19 mouse cellular contexts compared by ENCODE assay signal in genomic region chr7:139264337-139264736, GRCm38 (mm10). TPM values are rescaled to one million over a fixed set of nuclear protein-coding genes. Genes with fewer than 3 reads are reported as not detected.
DNase-seq lines count a peak whose midpoint lies in the region; ATAC-seq and TF ChIP-seq lines count a peak whose summit lies in the region.
"Had no signal": no experiment of that assay in that cellular context is flagged by ENCODE, and none has a peak within 500 bp of the region (broad histone marks: within the 10 kb centered on the region; RNA-seq: fewer than 3 reads in every experiment).

No protein-coding gene starts in this region.

- TF ChIP-seq CTCF in stomach, postnatal 0 days (IDR thresholded peaks at IDR 0.05; ENCODE audit: low read depth), result no peak

- intact Hi-C loops in heart, postnatal 25 days (cut with DNase I), result no loop called here

- TF ChIP-seq EP300 in stomach, postnatal 0 days (optimal IDR thresholded peaks at IDR 0.05), result no peak

- H3K4me3 ChIP-seq in heart, embryonic 14.5 days (ENCODE audit: control insufficient read depth in 1 of 2, insufficient read depth in 1 of 2, low read depth in 1 of 2, low read length in 2 of 2), result no peak overlapping the region
- no peak overlapping the region for H3K4me3 ChIP-seq in stomach, embryonic 15.5 days (replicated peaks)
- H3K4me3 ChIP-seq in stomach, postnatal 0 days (ENCODE audit: low read depth, low read length), result no peak overlapping the region
- no peak overlapping the region for H3K4me3 ChIP-seq in heart, embryonic 16.5 days (ENCODE audit: low read length)
- H3K4me3 ChIP-seq: erythroblast, embryonic 14.5 days; hindbrain, embryonic 10.5 days; limb, embryonic 13.5 days; liver, embryonic 15.5 days had no signal

- H3K4me1 ChIP-seq in heart, embryonic 14.5 days (ENCODE audit: control insufficient read depth in 2 of 2, insufficient read depth in 2 of 2, low read length in 2 of 2), result peaks cover 30 to 48% of the 10 kb centered on the region in 2 experiments
- H3K4me1 ChIP-seq in stomach, embryonic 15.5 days, result peaks cover 19% of the 10 kb centered on the region
- H3K4me1 ChIP-seq in stomach, postnatal 0 days (replicated peaks; ENCODE audit: control insufficient read depth, insufficient read depth), result peaks cover 5% of the 10 kb centered on the region
- peaks cover 40% of the 10 kb centered on the region for H3K4me1 ChIP-seq in heart, embryonic 16.5 days (ENCODE audit: control insufficient read depth, insufficient read depth, low read length)
- H3K4me1 ChIP-seq: liver, embryonic 15.5 days had no signal

- H3K4me2 ChIP-seq in heart, embryonic 14.5 days (ENCODE audit: low read length), result no peak overlapping the region
- no peak overlapping the region for H3K4me2 ChIP-seq in stomach, embryonic 15.5 days
- no peak overlapping the region for H3K4me2 ChIP-seq in stomach, postnatal 0 days (replicated peaks; ENCODE audit: low read depth)
- no peak overlapping the region for H3K4me2 ChIP-seq in heart, embryonic 16.5 days (ENCODE audit: low read depth, low read length)
- H3K4me2 ChIP-seq: limb, embryonic 13.5 days; liver, embryonic 15.5 days had no signal

- peak overlapping the region; percentile 36 to 53; a peak in 3 of 4 replicates for H3K27ac ChIP-seq in heart, embryonic 14.5 days (replicated peaks in 1 of 2; ENCODE audit: control insufficient read depth in 1 of 2, insufficient read depth in 1 of 2, low read depth in 2 of 2, low read length in 2 of 2)
- H3K27ac ChIP-seq in stomach, embryonic 15.5 days, result peak overlapping the region; percentile 16; the same call in 1 of the 2 replicates
- no peak overlapping the region for H3K27ac ChIP-seq in stomach, postnatal 0 days (replicated peaks)
- peak overlapping the region; percentile 43; the same call in 1 of the 2 replicates for H3K27ac ChIP-seq in heart, embryonic 16.5 days (ENCODE audit: low read length)
- H3K27ac ChIP-seq: hindbrain, embryonic 10.5 days; kidney, postnatal 0 days; limb, embryonic 13.5 days; liver, embryonic 15.5 days had no signal

- WGBS in heart, embryonic 14.5 days, result 9% methylated on average over 4 of the region's 4 CpGs
- 45% methylated on average over 4 of the region's 4 CpGs for WGBS in stomach, embryonic 15.5 days
- WGBS in stomach, postnatal 0 days, result 52% methylated on average over 4 of the region's 4 CpGs
- WGBS in heart, embryonic 16.5 days, result 31% methylated on average over 4 of the region's 4 CpGs

- DNase-seq in heart, postnatal 25 days (ENCODE audit: low spot score), result no peak
- no peak for DNase-seq in stomach, postnatal 0 days (ENCODE audit: low spot score)
- DNase-seq in testis, postnatal 10 days (ENCODE audit: low spot score), result no peak
- no peak for DNase-seq in frontal cortex, postnatal 25 days (ENCODE audit: low spot score in 2 of 2)
- DNase-seq: adrenal gland, postnatal 25 days; cerebellum, adult 9-11 months; forebrain, postnatal 0 days; retina, postnatal 1 day; thymus, postnatal 36 days had no signal

- H3K27me3 ChIP-seq in heart, embryonic 14.5 days (ENCODE audit: control insufficient read depth, insufficient read depth, low read length), result no peaks in the 10 kb centered on the region
- H3K27me3 ChIP-seq in stomach, embryonic 15.5 days (replicated peaks), result no peaks in the 10 kb centered on the region
- no peaks in the 10 kb centered on the region for H3K27me3 ChIP-seq in stomach, postnatal 0 days (ENCODE audit: control insufficient read depth, insufficient read depth, low read length)
- H3K27me3 ChIP-seq in heart, embryonic 16.5 days (ENCODE audit: control insufficient read depth, insufficient read depth, low read length), result no peaks in the 10 kb centered on the region
- H3K27me3 ChIP-seq: limb, embryonic 13.5 days; liver, embryonic 15.5 days had no signal

- H3K9me3 ChIP-seq in heart, embryonic 14.5 days (ENCODE audit: control insufficient read depth, low read length), result no peaks in the 10 kb centered on the region
- no peaks in the 10 kb centered on the region for H3K9me3 ChIP-seq in stomach, embryonic 15.5 days
- H3K9me3 ChIP-seq in stomach, postnatal 0 days (ENCODE audit: control insufficient read depth, low read length), result no peaks in the 10 kb centered on the region
- peaks cover 7% of the 10 kb centered on the region for H3K9me3 ChIP-seq in heart, embryonic 16.5 days (replicated peaks; ENCODE audit: control insufficient read depth, low read length)
- H3K9me3 ChIP-seq: hindbrain, embryonic 10.5 days; limb, embryonic 13.5 days; liver, embryonic 15.5 days had no signal

- peak overlapping the region; percentile 51 for H3K9ac ChIP-seq in heart, embryonic 14.5 days (ENCODE audit: low read length)
- no peak overlapping the region for H3K9ac ChIP-seq in stomach, embryonic 15.5 days
- H3K9ac ChIP-seq in stomach, postnatal 0 days (ENCODE audit: low read length), result no peak overlapping the region
- H3K9ac ChIP-seq in heart, embryonic 16.5 days (ENCODE audit: low read length), result peak overlapping the region; percentile 18; the same call in 1 of the 2 replicates
- H3K9ac ChIP-seq: forebrain, postnatal 0 days; limb, embryonic 13.5 days; liver, embryonic 15.5 days had no signal

- peaks cover 22% of the 10 kb centered on the region for H3K36me3 ChIP-seq in heart, embryonic 14.5 days (ENCODE audit: control insufficient read depth, insufficient read depth, low read length)
- peaks cover 5% of the 10 kb centered on the region; the same call in 1 of the 2 replicates for H3K36me3 ChIP-seq in stomach, embryonic 15.5 days
- H3K36me3 ChIP-seq in stomach, postnatal 0 days (ENCODE audit: control insufficient read depth, insufficient read depth, low read length), result peaks cover 3% of the 10 kb centered on the region; the same call in 1 of the 2 replicates
- H3K36me3 ChIP-seq in heart, embryonic 16.5 days (ENCODE audit: control insufficient read depth, insufficient read depth), result peaks cover 8% of the 10 kb centered on the region; the same call in 1 of the 2 replicates
- H3K36me3 ChIP-seq: hindbrain, embryonic 10.5 days; liver, embryonic 15.5 days had no signal

- ATAC-seq in heart, embryonic 14.5 days (ENCODE audit: insufficient number of reproducible peaks, insufficient read depth, low FRiP score, low read depth), result 0 out of 2 replicates have a peak, but pooled peaks have one; percentile 27
- no peak for ATAC-seq in stomach, embryonic 15.5 days (ENCODE audit: insufficient read depth, low FRiP score, low read depth)
- ATAC-seq in stomach, postnatal 0 days (ENCODE audit: low FRiP score, low TSS enrichment), result no peak
- peak; percentile 39 for ATAC-seq in heart, embryonic 16.5 days (replicated peaks; ENCODE audit: extremely low read depth, insufficient read depth, low FRiP score)
- ATAC-seq: forebrain, postnatal 0 days had no signal

RNA-seq across cellular contexts. Expression of gene Pwwp2b, which starts 16.1 kb away (rescaled TPM):
- 6.9 and 7.4 TPM in 2 replicates for polyA plus RNA-seq in heart, embryonic 14.5 days (2014; fragmentation: Nextera tagmentation; extraction: Ambion mirVana)
- 1 to 10 TPM; 8.7 to 9.7 TPM for total RNA-seq in heart, postnatal 25 days (2021)
- 17.1 and 18.5 TPM in 2 replicates for polyA plus RNA-seq in stomach, embryonic 15.5 days (2015; fragmentation: Nextera tagmentation; extraction: Ambion mirVana)
- polyA plus RNA-seq in stomach, postnatal 0 days (2015; fragmentation: Nextera tagmentation; extraction: Ambion mirVana), result 16.0 and 17.2 TPM in 2 replicates
- polyA plus RNA-seq in heart, embryonic 16.5 days (2015; fragmentation: Nextera tagmentation; extraction: Ambion mirVana), result 7.0 and 8.1 TPM in 2 replicates
- polyA plus RNA-seq: erythroblast, embryonic 14.5 days had no signal

RNA-seq across cellular contexts. Expression of gene Stk32c, which starts 51.2 kb away (rescaled TPM):
- 0.19 TPM in 1 of 2 replicates, not detected in the other for polyA plus RNA-seq in heart, embryonic 14.5 days (2014; fragmentation: Nextera tagmentation; extraction: Ambion mirVana)
- total RNA-seq in heart, postnatal 25 days (2021), result under 1 TPM; 0.73 to 0.99 TPM
- 0.21 and 0.23 TPM in 2 replicates for polyA plus RNA-seq in stomach, embryonic 15.5 days (2015; fragmentation: Nextera tagmentation; extraction: Ambion mirVana)
- polyA plus RNA-seq in stomach, postnatal 0 days (2015; fragmentation: Nextera tagmentation; extraction: Ambion mirVana), result 0.11 TPM in 1 of 2 replicates, not detected in the other
- 0.06 and 0.07 TPM in 2 replicates for polyA plus RNA-seq in heart, embryonic 16.5 days (2015; fragmentation: Nextera tagmentation; extraction: Ambion mirVana)
- total RNA-seq: megakaryocyte-erythroid progenitor cell, adult 5-6 weeks had no signal
- polyA plus RNA-seq: erythroblast, embryonic 14.5 days; liver, embryonic 15.5 days had no signal

RNA-seq across cellular contexts. Expression of gene Lrrc27, which starts 51.5 kb away (rescaled TPM):
- 2.7 and 4.8 TPM in 2 replicates for polyA plus RNA-seq in heart, embryonic 14.5 days (2014; fragmentation: Nextera tagmentation; extraction: Ambion mirVana)
- 10 to 100 TPM; 19.1 to 20.0 TPM for total RNA-seq in heart, postnatal 25 days (2021)
- polyA plus RNA-seq in stomach, embryonic 15.5 days (2015; fragmentation: Nextera tagmentation; extraction: Ambion mirVana), result 2.9 and 5.0 TPM in 2 replicates
- 3.6 and 5.1 TPM in 2 replicates for polyA plus RNA-seq in stomach, postnatal 0 days (2015; fragmentation: Nextera tagmentation; extraction: Ambion mirVana)
- polyA plus RNA-seq in heart, embryonic 16.5 days (2015; fragmentation: Nextera tagmentation; extraction: Ambion mirVana), result 2.8 and 4.1 TPM in 2 replicates
- total RNA-seq: monocyte, adult 5-6 weeks had no signal
- polyA plus RNA-seq: erythroblast, embryonic 14.5 days had no signal

Comparison
In these comparisons a context has a peak if more than half of its experiments do, and no peak if none do; other contexts are left out.
1. ATAC-seq: peak in heart, embryonic 14.5 days (single experiment) and heart, embryonic 16.5 days (single experiment); none in stomach, embryonic 15.5 days (single experiment) and stomach, postnatal 0 days (single experiment).
2. H3K9ac ChIP-seq: peak in heart, embryonic 14.5 days (single experiment) and heart, embryonic 16.5 days (single experiment); none in stomach, embryonic 15.5 days (single experiment) and stomach, postnatal 0 days (single experiment).